Mouse (Mus musculus) c-Kit-negative CD71-positive TER-119-positive erythroid progenitor cells, embryonic 14.5 days (primary cell): ENCODE measurements around the gene Tm9sf3.

ENCODE experiments used
- DNase-seq: peaks from one replicate; pipeline ENCODE4 v3.0.0-alpha.2; 2013; ENCODE audit warnings: low read depth, low spot score

The Tm9sf3 gene

GRCm38 (mm10) chr19:41176881-41177280 is 86.9 kb downstream of the Tm9sf3 start:
- DNase-seq, result no peak

DNA sequence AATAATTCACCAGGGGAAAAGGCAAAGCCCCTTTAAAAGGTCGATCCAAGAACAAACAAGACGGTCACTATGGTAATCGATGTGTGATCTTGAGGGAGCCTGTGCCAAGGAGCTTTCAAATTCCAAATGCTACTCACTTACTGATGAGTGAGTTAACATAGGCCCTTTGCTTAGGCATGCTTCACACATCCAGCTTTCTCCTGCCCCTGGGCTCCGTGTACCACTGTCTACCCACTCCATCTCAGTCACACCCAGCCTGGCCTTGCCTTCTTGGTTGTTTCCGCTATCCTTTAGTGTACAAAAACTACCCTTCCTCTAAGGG is 97.9 kb downstream of the Tm9sf3 start:
- no peak for DNase-seq

DNA sequence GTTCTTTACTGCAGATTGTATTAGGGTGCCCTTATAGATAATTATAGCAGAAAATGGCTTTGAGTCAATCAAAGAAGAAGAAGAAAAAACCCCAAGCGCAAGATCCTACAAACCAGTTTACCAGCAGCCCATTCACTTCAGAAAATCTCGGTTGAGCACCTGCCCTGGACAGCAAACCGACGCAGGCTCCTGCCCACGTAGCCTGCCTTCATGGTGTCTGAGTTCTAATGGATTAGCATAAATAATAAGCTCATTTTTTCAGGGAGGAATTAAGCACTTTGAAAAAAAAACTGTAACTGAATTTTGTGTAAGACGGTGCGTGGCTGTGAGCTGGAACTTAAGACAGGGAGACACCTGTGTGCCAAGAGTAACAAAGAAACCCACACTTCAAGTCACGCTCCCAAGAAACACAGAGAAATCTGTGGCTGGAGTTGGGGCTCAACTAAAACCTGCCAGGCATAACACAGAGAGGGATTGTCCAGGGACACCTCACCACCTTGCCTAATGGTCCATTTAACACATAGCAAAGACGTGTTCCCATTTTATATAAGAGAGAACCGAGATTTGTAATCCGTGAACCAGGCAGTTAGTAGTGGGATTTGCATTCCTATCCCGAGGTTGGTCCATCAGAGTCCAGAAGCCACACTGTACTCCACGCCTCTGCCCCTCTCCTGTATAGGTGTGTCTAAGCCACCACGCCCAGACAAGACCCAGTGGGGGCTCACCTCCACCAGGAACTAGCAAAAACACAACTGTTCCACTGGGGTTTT is 98.5 kb downstream of the Tm9sf3 start:
- DNase-seq, result no peak

- DNase-seq, result no peak
Measured at GRCm38 (mm10) chr19:41164447-41165095, 99.2 kb downstream of the Tm9sf3 start.
